In the genomic region with DNA sequence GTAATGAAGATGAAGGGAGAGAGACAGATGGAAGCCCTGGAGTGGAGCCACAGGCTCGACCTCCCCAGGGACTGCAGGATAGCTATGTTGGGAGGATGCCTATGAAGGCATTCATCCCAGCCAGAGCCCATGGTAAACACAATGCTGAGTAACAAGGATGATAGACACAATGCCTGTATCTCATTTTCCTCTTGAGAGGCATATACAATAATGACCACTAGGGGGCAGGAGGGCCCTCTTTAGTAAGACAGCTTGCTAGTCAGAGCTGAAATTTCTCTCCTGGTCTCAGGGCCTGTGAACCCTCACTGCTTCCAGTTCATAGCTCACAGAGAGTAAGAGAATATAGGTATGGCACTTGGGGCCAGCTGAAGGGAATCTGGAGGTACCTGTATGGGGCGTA, we compare ENCODE assay signal across 8 mouse cellular contexts. TPM values are rescaled to one million over a fixed set of nuclear protein-coding genes. Genes with fewer than 3 reads are reported as not detected.
DNase-seq lines count a peak whose midpoint lies in the region; ATAC-seq and TF ChIP-seq lines count a peak whose summit lies in the region.

No protein-coding gene starts in this region.

- no peak overlapping the region for H3K4me3 ChIP-seq in kidney, adult 2 months (ENCODE audit: insufficient read depth, low read depth, low read length)
- H3K4me3 ChIP-seq in kidney, embryonic 15.5 days (replicated peaks) = no peak overlapping the region
- H3K4me3 ChIP-seq in embryonic facial prominence, embryonic 10.5 days = no peak overlapping the region
- no peak overlapping the region for H3K4me3 ChIP-seq in intestine, embryonic 15.5 days (replicated peaks)
- H3K4me3 ChIP-seq in limb, embryonic 14.5 days (replicated peaks; ENCODE audit: low read length) = no peak overlapping the region

- H3K9me3 ChIP-seq in kidney, embryonic 15.5 days (replicated peaks) = no peaks in the 10 kb centered on the region
- H3K9me3 ChIP-seq in embryonic facial prominence, embryonic 10.5 days = no peaks in the 10 kb centered on the region
- no peaks in the 10 kb centered on the region for H3K9me3 ChIP-seq in intestine, embryonic 15.5 days
- H3K9me3 ChIP-seq in limb, embryonic 14.5 days (ENCODE audit: control insufficient read depth, low read length) = no peaks in the 10 kb centered on the region

- DNase-seq in kidney, adult 2 months = peak; percentile 76
- peak; percentile 57 for DNase-seq in embryonic facial prominence, embryonic 10.5 days (ENCODE audit: low spot score)
- peak; percentile 89 for DNase-seq in limb, embryonic 14.5 days (ENCODE audit: low spot score)
- peak; percentile 14 to 51 for DNase-seq in natural killer cell, adult 2 months (ENCODE audit: low spot score in 2 of 2)
- DNase-seq in yolk sac, embryonic 10.5 days (ENCODE audit: low spot score) = peak; percentile 34

- no peak overlapping the region for H3K27ac ChIP-seq in kidney, adult 2 months (ENCODE audit: insufficient read depth, low read depth, low read length)
- H3K27ac ChIP-seq in kidney, embryonic 15.5 days = no peak overlapping the region
- H3K27ac ChIP-seq in embryonic facial prominence, embryonic 10.5 days (replicated peaks) = no peak overlapping the region
- H3K27ac ChIP-seq in intestine, embryonic 15.5 days = no peak overlapping the region
- no peak overlapping the region for H3K27ac ChIP-seq in limb, embryonic 14.5 days (replicated peaks; ENCODE audit: low read depth, low read length)

- no peaks in the 10 kb centered on the region for H3K4me1 ChIP-seq in kidney, adult 2 months (ENCODE audit: control insufficient read depth, insufficient read depth, low read length)
- peaks cover 18% of the 10 kb centered on the region for H3K4me1 ChIP-seq in kidney, embryonic 15.5 days
- peaks cover 21% of the 10 kb centered on the region for H3K4me1 ChIP-seq in embryonic facial prominence, embryonic 10.5 days
- H3K4me1 ChIP-seq in intestine, embryonic 15.5 days (replicated peaks) = no peaks in the 10 kb centered on the region
- peaks cover 3% of the 10 kb centered on the region; the same call in 1 of the 2 replicates for H3K4me1 ChIP-seq in limb, embryonic 14.5 days (ENCODE audit: control insufficient read depth, insufficient read depth, low read length)

- no peak overlapping the region for H3K4me2 ChIP-seq in kidney, embryonic 15.5 days
- H3K4me2 ChIP-seq in intestine, embryonic 15.5 days (replicated peaks) = no peak overlapping the region
- H3K4me2 ChIP-seq in limb, embryonic 14.5 days (replicated peaks; ENCODE audit: low read depth, low read length, severe bottlenecking) = no peak overlapping the region

- ATAC-seq in kidney, embryonic 15.5 days (replicated peaks; ENCODE audit: low FRiP score) = no peak
- ATAC-seq in activated CD4-positive, CD25-positive, alpha-beta regulatory T cell, adult 4 months = peak; percentile 73
- peak; percentile 51 for ATAC-seq in intestine, embryonic 15.5 days
- ATAC-seq in limb, embryonic 14.5 days (ENCODE audit: low FRiP score, low read depth) = peak; percentile 57

- TF ChIP-seq POLR2A in kidney, adult 2 months (IDR thresholded peaks at IDR 0.05; ENCODE audit: low read depth, low read length) = no peak
- no peak for TF ChIP-seq POLR2A in limb, embryonic 14.5 days (IDR thresholded peaks at IDR 0.05; ENCODE audit: borderline replicate concordance, extremely low read depth, insufficient read depth, insufficient read length)

- H3K27me3 ChIP-seq in kidney, adult 2 months (replicated peaks; ENCODE audit: control insufficient read depth, insufficient read depth, low read length) = no peaks in the 10 kb centered on the region
- H3K27me3 ChIP-seq in kidney, embryonic 15.5 days = no peaks in the 10 kb centered on the region
- no peaks in the 10 kb centered on the region for H3K27me3 ChIP-seq in embryonic facial prominence, embryonic 10.5 days (replicated peaks; ENCODE audit: low read depth, poor library complexity, severe bottlenecking)
- no peaks in the 10 kb centered on the region for H3K27me3 ChIP-seq in intestine, embryonic 15.5 days (replicated peaks)
- no peaks in the 10 kb centered on the region for H3K27me3 ChIP-seq in limb, embryonic 14.5 days (ENCODE audit: control insufficient read depth, insufficient read depth, low read length)

- TF ChIP-seq CTCF in kidney, adult 2 months (conservative IDR thresholded peaks at IDR 0.05; ENCODE audit: insufficient read depth, insufficient read length, low read depth, low read length) = peak; percentile 59

- WGBS in kidney, adult 2 months = 29% methylated on average over 2 of the region's 2 CpGs
- WGBS in kidney, embryonic 15.5 days = 35% methylated on average over 2 of the region's 2 CpGs
- 34% methylated on average over 2 of the region's 2 CpGs for WGBS in embryonic facial prominence, embryonic 10.5 days
- 38% methylated on average over 2 of the region's 2 CpGs for WGBS in intestine, embryonic 15.5 days
- WGBS in limb, embryonic 14.5 days = 36% methylated on average over 2 of the region's 2 CpGs

- no peaks in the 10 kb centered on the region for H3K36me3 ChIP-seq in kidney, adult 2 months (ENCODE audit: control insufficient read depth, insufficient read depth, low read length)
- no peaks in the 10 kb centered on the region for H3K36me3 ChIP-seq in kidney, embryonic 15.5 days
- no peaks in the 10 kb centered on the region for H3K36me3 ChIP-seq in embryonic facial prominence, embryonic 10.5 days (replicated peaks)
- H3K36me3 ChIP-seq in intestine, embryonic 15.5 days = no peaks in the 10 kb centered on the region
- no peaks in the 10 kb centered on the region for H3K36me3 ChIP-seq in limb, embryonic 14.5 days (ENCODE audit: control insufficient read depth, insufficient read depth, low read length)

- H3K9ac ChIP-seq in kidney, embryonic 15.5 days = no peak overlapping the region
- no peak overlapping the region for H3K9ac ChIP-seq in intestine, embryonic 15.5 days
- no peak overlapping the region for H3K9ac ChIP-seq in limb, embryonic 14.5 days (ENCODE audit: low read depth, low read length, severe bottlenecking)

RNA-seq across cellular contexts. Expression of a gene that starts 41.0 kb away (rescaled TPM):
- polyA plus RNA-seq in kidney, adult 2 months (2012; rRNA removed) = 23.4 and 26.4 TPM in 2 replicates
- polyA plus RNA-seq in kidney, embryonic 15.5 days (2015; fragmentation: Nextera tagmentation; extraction: Ambion mirVana) = 7.1 and 9.8 TPM in 2 replicates
- polyA plus RNA-seq in activated CD4-positive, CD25-positive, alpha-beta regulatory T cell, adult 4 months (2017; shearing (Covaris generic)) = 1 to 10 TPM; 3.7 to 3.9 TPM
- polyA plus RNA-seq in embryonic facial prominence, embryonic 10.5 days (2016; fragmentation: Nextera tagmentation; extraction: Ambion mirVana) = 1.0 and 1.5 TPM in 2 replicates
- polyA plus RNA-seq in intestine, embryonic 15.5 days (2015; fragmentation: Nextera tagmentation; extraction: Ambion mirVana) = 4.1 and 4.8 TPM in 2 replicates
- polyA plus RNA-seq in limb, embryonic 14.5 days (2012; rRNA removed) = 6.6 and 7.0 TPM in 2 replicates
- polyA plus RNA-seq in limb, embryonic 14.5 days (2014; fragmentation: Nextera tagmentation; extraction: Ambion mirVana) = 6.9 and 7.1 TPM in 2 replicates

Comparison
In these comparisons a context has a peak if more than half of its experiments do, and no peak if none do; other contexts are left out.
1. DNase-seq: peak in every context shown above with its lines; median percentile 89 in limb, embryonic 14.5 days; 76 in kidney, adult 2 months; 57 in embryonic facial prominence, embryonic 10.5 days; 34 in yolk sac, embryonic 10.5 days; 32 in natural killer cell, adult 2 months.